Mouse (Mus musculus) ES-E14 (cell line): ENCODE measurements at regions not wholly inside any gene's neighbourhood (a gene's known extent, or its start where the extent isn't known, plus 50 kb on each side); places are given as distances from the start of the nearest gene placed in this dataset.

ENCODE experiments used
- DNase-seq: peaks from one replicate; pipeline ENCODE4 v3.0.0-alpha.2; 2013; ENCODE audit warnings: low read depth, low spot score
- H3K27ac ChIP-seq: 2 replicates; pipeline ENCODE4 v1.5.1; 2012; ENCODE audit warnings: low read depth, mild to moderate bottlenecking, low read length, moderate library complexity, mixed read lengths; ENCODE audit not compliant: poor library complexity, insufficient read depth, severe bottlenecking
- H3K36me3 ChIP-seq: 2 replicates; pipeline ENCODE4 v1.6.1; 2012; ENCODE audit warnings: mild to moderate bottlenecking, low read length, moderate library complexity, mixed read lengths; ENCODE audit not compliant: control insufficient read depth, poor library complexity, insufficient read depth, severe bottlenecking
- H3K4me1 ChIP-seq, 2 experiments: fragments of 150-350 bp in 1 of 2; sonication (generic) in 1 of 2; 2 replicates each; pipeline ENCODE4 v1.6.1; 2012; ENCODE audit warnings: low read length in 2 of 2, mild to moderate bottlenecking in 1 of 2, mixed read lengths in 1 of 2; ENCODE audit not compliant: control insufficient read depth in 2 of 2, insufficient read depth in 2 of 2, poor library complexity in 1 of 2
- H3K4me3 ChIP-seq, 2 experiments: fragments of 150-350 bp in 1 of 2; sonication (generic) in 1 of 2; 2 replicates each; pipeline ENCODE4 v1.5.1; 2012; ENCODE audit warnings: low read length in 2 of 2, low read depth in 1 of 2, mild to moderate bottlenecking in 1 of 2, mixed read lengths in 1 of 2; ENCODE audit not compliant: insufficient read depth in 1 of 2, poor library complexity in 1 of 2, severe bottlenecking in 1 of 2
- H3K9ac ChIP-seq: 2 replicates; pipeline ENCODE4 v1.6.1; 2012; ENCODE audit warnings: low read depth, mild to moderate bottlenecking, low read length, mixed read lengths; ENCODE audit not compliant: poor library complexity, insufficient read depth, severe bottlenecking
- H3K9me3 ChIP-seq: fragments of 150-350 bp; sonication (generic); 2 replicates; pipeline ENCODE4 v1.6.1; 2012; ENCODE audit warnings: low read depth, mild to moderate bottlenecking, low read length; ENCODE audit not compliant: control insufficient read depth, insufficient read depth
- CHD2 ChIP-seq: IDR thresholded peaks from 2 replicates; pipeline ENCODE4 v1.6.1; 2014; ENCODE audit warnings: mild to moderate bottlenecking, low read depth, low read length, inconsistent platforms
- HCFC1 ChIP-seq: IDR thresholded peaks from 2 replicates; pipeline ENCODE4 v1.6.1; 2012; ENCODE audit warnings: low read length, inconsistent platforms, borderline replicate concordance; ENCODE audit not compliant: insufficient read depth
- MAFK ChIP-seq: IDR thresholded peaks from 2 replicates; pipeline ENCODE4 v1.6.1; 2014; ENCODE audit warnings: mild to moderate bottlenecking, low read depth, low read length, inconsistent platforms; ENCODE audit not compliant: insufficient read depth
- ZC3H11A ChIP-seq: IDR thresholded peaks from 2 replicates; pipeline ENCODE4 v1.6.1; 2012; ENCODE audit warnings: low read depth, mild to moderate bottlenecking, inconsistent platforms, low read length, borderline replicate concordance
- ZNF384 ChIP-seq: IDR thresholded peaks from 2 replicates; pipeline ENCODE4 v1.6.1; 2012; ENCODE audit warnings: low read depth, low read length, inconsistent platforms
- in situ Hi-C, 2 experiments: fragments of 600-800 bp; cut with MboI; formaldehyde crosslinking; loops; one replicate each; pipeline ENCODE4 v1.15.1; 2025; ENCODE audit warnings: low sequenced_read_pairs in 2 of 2, inconsistent platforms in 1 of 2; ENCODE audit not compliant: unreplicated experiment in 2 of 2

DNA sequence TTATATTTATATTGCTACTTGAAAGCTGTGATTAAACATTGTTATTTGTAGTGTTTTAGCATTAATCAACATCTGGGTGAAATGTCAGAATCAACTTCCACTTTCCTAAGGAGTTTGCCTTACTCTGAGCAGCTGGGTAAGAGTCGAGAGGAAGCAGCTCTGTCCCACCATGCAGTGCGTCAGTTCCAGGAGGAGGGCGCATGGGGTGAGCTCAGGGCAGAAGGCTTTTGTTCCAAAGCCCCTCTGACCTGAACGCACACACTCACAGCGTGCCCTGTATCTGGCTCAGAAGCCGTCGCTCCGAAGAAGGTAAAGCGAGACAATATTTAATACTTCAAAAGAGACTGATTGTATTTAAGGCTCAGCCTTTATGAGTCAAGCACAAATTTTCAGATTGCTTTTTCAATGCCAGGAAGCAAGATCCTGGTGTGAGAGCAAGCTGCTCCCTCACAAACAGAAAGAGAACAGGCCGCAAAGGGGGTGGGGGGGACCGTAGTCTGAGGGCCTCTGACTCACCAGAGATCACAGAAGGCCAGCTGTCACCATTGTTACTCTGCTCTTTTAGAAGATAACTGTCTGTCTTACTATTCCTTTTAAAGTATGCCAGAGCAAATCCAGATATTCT is 143.6 kb upstream of the Adgrl4 start:
- H3K4me3 ChIP-seq, result no peak overlapping the region
- no peak overlapping the region for H3K27ac ChIP-seq
- no peaks in the 10 kb centered on the region for H3K36me3 ChIP-seq
- H3K9ac ChIP-seq, result no peak overlapping the region
- H3K4me1 ChIP-seq, result no peaks in the 10 kb centered on the region
- TF ChIP-seq MAFK (no peak), ZNF384 (no peak), HCFC1 (no peak)
- in situ Hi-C loops, result no loop called here
- no peak for DNase-seq
- H3K9me3 ChIP-seq, result no peaks in the 10 kb centered on the region

DNA sequence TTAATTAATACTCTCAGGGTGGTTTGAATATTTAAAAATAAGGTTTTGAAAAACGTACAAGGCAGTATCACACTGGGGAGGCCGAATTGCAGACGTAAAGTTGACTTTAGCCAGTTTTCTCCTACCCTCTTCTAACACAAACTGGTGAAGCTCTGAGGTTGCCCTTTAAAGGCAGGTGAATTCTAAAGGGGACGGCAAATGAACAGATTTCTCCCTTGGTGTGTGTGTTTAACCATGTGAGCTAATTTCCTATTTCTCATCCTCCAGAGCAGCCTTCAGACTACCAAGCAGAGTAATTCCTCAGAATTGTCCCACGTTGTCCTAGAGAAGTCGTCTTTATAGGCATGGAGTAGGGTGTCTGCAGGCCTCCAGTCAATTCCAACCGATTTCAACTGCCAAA is 143.1 kb upstream of the Adgrl4 start:
- Histone ChIP-seq H3K4me1 (no peaks in the 10 kb centered on the region), H3K9ac (no peak overlapping the region), H3K4me3 (no peak overlapping the region), H3K27ac (no peak overlapping the region), H3K9me3 (no peaks in the 10 kb centered on the region), H3K36me3 (no peaks in the 10 kb centered on the region)
- in situ Hi-C loops, result no loop called here
- TF ChIP-seq MAFK (no peak), CHD2 (no peak), ZNF384 (no peak), ZC3H11A (no peak), HCFC1 (no peak)
- DNase-seq, result no peak

DNA sequence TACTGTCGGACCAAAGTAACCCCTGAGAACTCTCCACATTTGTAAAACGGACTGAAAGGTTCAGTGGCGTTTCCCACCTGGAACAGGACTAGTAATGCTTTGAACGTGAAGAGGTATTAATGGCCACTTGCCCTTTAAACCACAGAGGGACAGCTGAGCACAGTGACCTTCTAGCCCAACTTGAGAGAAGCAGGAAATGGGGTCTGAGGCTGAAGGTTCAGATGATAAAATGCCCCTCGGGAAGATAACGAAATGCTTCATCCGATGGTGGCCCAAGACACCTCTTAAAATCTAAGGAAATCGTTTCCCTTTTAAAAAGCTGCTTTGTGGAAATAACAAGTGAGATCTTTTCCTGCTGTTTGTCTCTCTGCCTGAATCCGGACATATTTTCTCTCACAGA is 142.7 kb upstream of the Adgrl4 start:
- DNase-seq, result no peak
- no peak overlapping the region for H3K4me3 ChIP-seq
- in situ Hi-C loops, result no loop called here
- no peak for TF ChIP-seq MAFK
- no peak overlapping the region for H3K27ac ChIP-seq
- no peak overlapping the region for H3K9ac ChIP-seq
- H3K36me3 ChIP-seq, result no peaks in the 10 kb centered on the region
- H3K9me3 ChIP-seq, result no peaks in the 10 kb centered on the region
- H3K4me1 ChIP-seq, result no peaks in the 10 kb centered on the region

DNA sequence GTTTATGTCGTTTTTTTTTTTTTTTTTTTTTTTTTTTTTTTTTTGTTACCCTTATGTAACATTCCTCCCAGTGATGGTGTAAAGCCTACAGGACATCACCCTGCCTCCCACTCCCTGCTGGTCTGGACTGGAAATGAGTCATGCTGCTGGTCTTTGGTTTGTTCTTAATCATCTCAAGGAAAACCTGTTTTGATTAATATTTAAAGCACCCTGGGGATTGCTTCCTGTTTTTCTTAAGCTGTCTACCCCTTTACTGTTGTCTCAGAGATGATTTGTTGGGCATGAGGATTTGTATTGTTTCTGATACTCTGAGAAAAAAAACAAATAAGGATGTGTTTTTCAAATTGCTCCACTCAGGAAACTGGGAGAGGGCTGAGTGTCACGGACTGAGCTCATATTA is 139.4 kb upstream of the Adgrl4 start:
- no peak overlapping the region for H3K9ac ChIP-seq
- in situ Hi-C loops, result no loop called here
- H3K4me3 ChIP-seq, result no peak overlapping the region
- TF ChIP-seq HCFC1 (no peak), CHD2 (no peak), MAFK (no peak), ZC3H11A (no peak), ZNF384 (no peak)
- no peaks in the 10 kb centered on the region for H3K4me1 ChIP-seq
- H3K27ac ChIP-seq, result no peak overlapping the region
- no peaks in the 10 kb centered on the region for H3K36me3 ChIP-seq
- H3K9me3 ChIP-seq, result no peaks in the 10 kb centered on the region
- no peak for DNase-seq

DNA sequence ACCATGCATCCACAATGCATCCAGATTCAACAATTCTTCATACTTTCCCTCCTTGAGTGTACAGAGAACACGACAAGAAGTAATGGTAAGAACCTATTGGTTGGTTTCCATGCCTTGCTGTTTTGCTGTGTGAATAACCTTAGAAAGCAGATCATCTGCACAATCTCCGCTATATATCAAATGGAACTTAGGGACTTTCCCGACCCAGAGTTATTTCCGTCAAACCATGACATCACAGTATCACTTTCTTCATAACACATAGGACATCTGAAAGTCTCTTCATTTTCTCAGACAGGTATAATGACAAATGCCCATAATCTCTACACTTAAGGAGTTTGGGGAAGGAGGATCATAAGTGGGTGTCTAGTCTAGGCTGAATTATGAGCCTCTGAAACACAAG is 132.3 kb upstream of the Adgrl4 start:
- TF ChIP-seq ZNF384, result no peak
- no peak for TF ChIP-seq ZC3H11A
- TF ChIP-seq MAFK, result no peak
- no peak for TF ChIP-seq CHD2
- TF ChIP-seq HCFC1, result no peak
- no peak overlapping the region for H3K4me3 ChIP-seq
- H3K9me3 ChIP-seq, result no peaks in the 10 kb centered on the region
- in situ Hi-C loops, result no loop called here
- H3K27ac ChIP-seq, result no peak overlapping the region
- H3K36me3 ChIP-seq, result no peaks in the 10 kb centered on the region
- no peaks in the 10 kb centered on the region for H3K4me1 ChIP-seq
- no peak overlapping the region for H3K9ac ChIP-seq
- DNase-seq, result no peak
